Mouse (Mus musculus) erythroblast, embryonic 14.5 days (primary cell): ENCODE measurements around the gene Shh. TPM values are rescaled to one million over a fixed set of nuclear protein-coding genes. Genes with fewer than 3 reads are reported as not detected.

Experiments used
- H3K27me3 ChIP-seq: 2 replicates; pipeline ENCODE4 v1.6.1; 2012; ENCODE audit warnings: inconsistent platforms; ENCODE audit not compliant: control insufficient read depth
- H3K36me3 ChIP-seq: 2 replicates; pipeline ENCODE4 v1.6.1; 2012; ENCODE audit warnings: mild to moderate bottlenecking, inconsistent platforms; ENCODE audit not compliant: control insufficient read depth
- H3K4me1 ChIP-seq: 2 replicates; pipeline ENCODE4 v1.6.1; 2012; ENCODE audit warnings: inconsistent platforms; ENCODE audit not compliant: control insufficient read depth
- H3K4me3 ChIP-seq: replicated peaks from 2 replicates; pipeline ENCODE3; 2012; ENCODE audit warnings: moderate library complexity, mild to moderate bottlenecking, inconsistent platforms
- H3K9me3 ChIP-seq: 2 replicates; pipeline ENCODE4 v1.6.1; 2012; ENCODE audit warnings: low read length, inconsistent platforms, mixed read lengths; ENCODE audit not compliant: control insufficient read depth
- GATA1 ChIP-seq: IDR thresholded peaks from 2 replicates; pipeline ENCODE4 v1.6.1; 2012; ENCODE audit warnings: low read length, inconsistent platforms, mixed read lengths
- TAL1 ChIP-seq: IDR thresholded peaks from 3 replicates; pipeline ENCODE4 v1.6.1; 2012; ENCODE audit warnings: low read length, inconsistent platforms, mixed read lengths
- polyA plus RNA-seq: library from polyadenylated mRNA; stranded (reverse); fragments of >175 nt; gene quantifications from 2 replicates; pipeline ENCODE4 v1.2.3, GENCODE M21; 2012

The Shh gene
- polyA plus RNA-seq, 1 experiment = 0.01 TPM

DNA sequence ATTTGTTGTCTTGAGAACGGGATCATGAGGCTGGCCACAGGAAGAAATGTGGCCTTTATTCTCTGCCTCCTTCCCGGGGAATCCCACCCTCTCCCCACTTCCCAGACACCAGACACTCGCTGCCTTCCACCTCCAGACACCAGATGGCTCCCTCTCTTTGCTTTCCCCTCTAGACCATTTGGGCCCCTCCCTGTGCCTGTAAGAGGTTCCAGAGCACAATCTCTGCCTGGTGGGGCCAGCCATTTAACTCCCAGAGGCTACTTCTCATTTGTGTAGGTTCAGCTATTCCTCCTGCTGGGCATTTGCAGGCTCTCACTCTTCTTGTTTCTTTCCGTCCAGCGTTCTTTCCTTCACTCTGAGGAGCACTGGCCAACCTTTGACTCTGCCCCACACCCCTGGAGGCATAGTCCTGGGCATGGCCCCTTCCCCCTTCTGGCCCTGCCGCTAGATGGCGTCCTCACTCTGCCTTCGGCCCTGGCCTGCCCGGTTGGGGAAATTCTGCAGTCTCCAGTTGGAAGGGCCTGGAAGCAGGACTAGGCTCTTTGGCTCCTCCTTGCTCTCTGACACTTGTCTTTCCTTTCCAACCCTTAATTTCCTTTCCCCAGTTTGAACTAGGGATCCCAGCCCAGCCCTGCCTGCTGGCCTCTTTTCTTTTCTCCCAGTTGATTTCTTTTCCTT, 2.6 kb upstream of the Shh start:
- no peaks in the 10 kb centered on the region for H3K36me3 ChIP-seq
- no peak overlapping the region for H3K4me3 ChIP-seq
- H3K4me1 ChIP-seq = no peaks in the 10 kb centered on the region
- H3K27me3 ChIP-seq = peaks cover 38% of the 10 kb centered on the region
- H3K9me3 ChIP-seq = no peaks in the 10 kb centered on the region
- TF ChIP-seq GATA1 (no peak), TAL1 (no peak)

DNA sequence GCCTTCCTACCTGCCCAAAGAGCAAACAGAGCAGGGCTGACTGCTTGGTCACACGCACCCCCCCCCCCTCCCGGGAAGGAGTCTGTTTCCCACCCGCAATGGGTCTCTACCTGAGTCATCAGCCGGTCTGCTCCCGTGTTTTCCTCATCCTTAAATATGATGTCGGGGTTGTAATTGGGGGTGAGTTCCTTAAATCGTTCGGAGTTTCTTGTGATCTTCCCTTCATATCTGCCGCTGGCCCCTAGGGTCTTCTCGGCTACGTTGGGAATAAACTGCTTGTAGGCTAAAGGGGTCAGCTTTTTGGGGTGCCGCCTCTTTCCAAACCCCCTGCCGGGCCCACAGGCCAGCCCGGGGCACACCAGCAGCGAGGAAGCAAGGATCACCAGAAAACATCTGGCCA, 705 bp downstream of the Shh start:
- Histone ChIP-seq H3K36me3 (no peaks in the 10 kb centered on the region), H3K9me3 (no peaks in the 10 kb centered on the region), H3K27me3 (peaks cover 71% of the 10 kb centered on the region), H3K4me3 (no peak overlapping the region), H3K4me1 (no peaks in the 10 kb centered on the region)
- TF ChIP-seq TAL1 (no peak), GATA1 (no peak)

DNA sequence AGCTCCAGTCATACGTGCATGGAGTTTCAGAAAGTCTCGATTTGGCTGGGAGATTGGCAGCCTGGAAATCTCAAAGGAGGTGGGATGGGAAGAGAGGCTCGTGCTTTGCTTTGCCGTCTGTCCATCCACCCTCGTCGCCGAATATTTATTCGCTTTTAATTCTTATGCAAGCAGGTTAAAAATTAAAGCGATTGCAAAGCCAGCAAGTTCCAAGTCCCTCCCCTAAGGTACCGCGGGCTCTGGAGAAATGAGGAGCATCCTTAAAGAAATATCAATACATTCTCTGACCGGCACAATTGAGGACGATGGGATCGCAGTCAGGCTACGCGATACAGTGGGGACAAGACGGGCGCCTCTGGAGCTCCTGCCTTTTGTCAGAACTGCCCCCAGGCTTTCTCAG, 1.5 kb downstream of the Shh start:
- no peaks in the 10 kb centered on the region for H3K36me3 ChIP-seq
- H3K4me3 ChIP-seq = no peak overlapping the region
- TF ChIP-seq GATA1 (no peak), TAL1 (no peak)
- H3K27me3 ChIP-seq = peaks cover 80% of the 10 kb centered on the region
- H3K4me1 ChIP-seq = no peaks in the 10 kb centered on the region
- H3K9me3 ChIP-seq = no peaks in the 10 kb centered on the region

DNA sequence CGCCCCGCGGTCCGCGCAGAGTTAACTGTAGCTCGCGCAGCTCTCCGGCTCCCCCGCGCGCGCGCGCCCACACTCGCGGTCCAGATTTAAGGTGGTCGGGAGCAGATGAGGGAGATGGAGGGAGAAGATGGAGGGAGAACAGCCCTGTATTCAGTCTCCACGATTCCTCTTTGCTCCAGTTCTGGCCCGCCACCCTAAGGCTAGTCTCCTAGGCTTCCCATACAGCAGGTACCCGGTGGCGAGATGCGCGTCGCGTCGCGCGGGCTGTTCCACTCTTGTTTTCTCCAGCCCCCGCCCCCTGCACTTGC, 2.0 kb downstream of the Shh start:
- Histone ChIP-seq H3K36me3 (no peaks in the 10 kb centered on the region), H3K4me1 (no peaks in the 10 kb centered on the region), H3K9me3 (no peaks in the 10 kb centered on the region), H3K27me3 (peaks cover 84% of the 10 kb centered on the region), H3K4me3 (no peak overlapping the region)
- TF ChIP-seq GATA1 (no peak), TAL1 (no peak)

GRCm38 (mm10) chr5:28464361-28465098, 2.5 kb downstream of the Shh start:
- no peak for TF ChIP-seq GATA1
- TF ChIP-seq TAL1 = no peak
- H3K4me3 ChIP-seq = peak overlapping the region; percentile 22
- H3K27me3 ChIP-seq = peaks cover 90% of the 10 kb centered on the region
- no peaks in the 10 kb centered on the region for H3K9me3 ChIP-seq
- no peaks in the 10 kb centered on the region for H3K36me3 ChIP-seq
- H3K4me1 ChIP-seq = no peaks in the 10 kb centered on the region

DNA sequence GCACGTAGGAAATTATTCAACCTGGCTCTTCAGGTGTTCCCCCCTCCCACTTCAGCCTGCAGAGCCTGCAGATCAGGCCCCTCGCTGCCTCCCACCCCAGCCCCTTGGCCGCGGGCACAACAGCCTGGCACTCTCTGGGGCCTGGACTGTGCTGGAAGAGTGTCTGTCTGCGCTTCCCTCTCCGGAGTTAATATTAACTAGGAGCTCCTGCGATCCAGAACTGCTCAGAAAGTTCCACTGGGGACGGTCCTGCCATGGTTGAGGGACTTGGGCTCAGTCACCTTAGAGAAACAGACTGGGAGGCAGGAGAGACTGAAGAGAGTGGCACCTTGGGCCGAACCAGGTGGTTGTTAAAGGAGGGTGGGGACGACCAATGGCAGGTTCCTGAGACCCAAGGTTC, 3.4 kb downstream of the Shh start:
- TF ChIP-seq TAL1 (no peak), GATA1 (no peak)
- H3K36me3 ChIP-seq = no peaks in the 10 kb centered on the region
- H3K4me3 ChIP-seq = no peak overlapping the region
- H3K9me3 ChIP-seq = no peaks in the 10 kb centered on the region
- peaks cover 98% of the 10 kb centered on the region for H3K27me3 ChIP-seq
- H3K4me1 ChIP-seq = no peaks in the 10 kb centered on the region

GRCm38 (mm10) chr5:28462741-28463590, 4.1 kb downstream of the Shh start:
- no peak for TF ChIP-seq TAL1
- TF ChIP-seq GATA1 = no peak
- Histone ChIP-seq H3K4me3 (no peak overlapping the region), H3K27me3 (peaks cover 100% of the 10 kb centered on the region), H3K4me1 (no peaks in the 10 kb centered on the region), H3K36me3 (no peaks in the 10 kb centered on the region), H3K9me3 (no peaks in the 10 kb centered on the region)

GRCm38 (mm10) chr5:28461376-28461775, 5.7 kb downstream of the Shh start:
- Histone ChIP-seq H3K27me3 (peaks cover 99% of the 10 kb centered on the region), H3K4me3 (no peak overlapping the region), H3K4me1 (no peaks in the 10 kb centered on the region), H3K36me3 (no peaks in the 10 kb centered on the region), H3K9me3 (no peaks in the 10 kb centered on the region)
- TF ChIP-seq TAL1 = no peak
- no peak for TF ChIP-seq GATA1

GRCm38 (mm10) chr5:28460556-28461350, 6.3 kb downstream of the Shh start:
- no peak for TF ChIP-seq GATA1
- no peak for TF ChIP-seq TAL1
- H3K36me3 ChIP-seq = no peaks in the 10 kb centered on the region
- H3K27me3 ChIP-seq = peaks cover 99% of the 10 kb centered on the region
- no peaks in the 10 kb centered on the region for H3K4me1 ChIP-seq
- no peaks in the 10 kb centered on the region for H3K9me3 ChIP-seq
- H3K4me3 ChIP-seq = no peak overlapping the region
